Mouse (Mus musculus) c-Kit-positive CD71-positive TER-119-positive erythroid progenitor cells, embryonic 14.5 days (primary cell): Measurements from ENCODE around the gene Lrrc43.
A peak's percentile ranks its signal among the peaks of the same experiment; 100 is the strongest.

Experiments
- DNase-seq: peaks from one replicate; pipeline ENCODE4 v3.0.0-alpha.2; 2013; ENCODE audit warnings: low spot score

Gene Lrrc43

GRCm38 (mm10) chr5:123520666-123521065 is 31.6 kb downstream of the Lrrc43 start:
- no peak for DNase-seq

- no peak for DNase-seq
Observed at GRCm38 (mm10) chr5:123521621-123522020, 32.5 kb downstream of the Lrrc43 start.

- no peak for DNase-seq
Observed at GRCm38 (mm10) chr5:123522166-123522565, 33.1 kb downstream of the Lrrc43 start.

GRCm38 (mm10) chr5:123523692-123524392 is 34.7 kb downstream of the Lrrc43 start, which contains the start of gene Diablo:
Gene Diablo, minus strand, starts transcription at chr5:123524176.
- DNase-seq, result peak; percentile 97

GRCm38 (mm10) chr5:123524393-123524750 is 35.3 kb downstream of the Lrrc43 start:
- no peak for DNase-seq

GRCm38 (mm10) chr5:123525281-123525680 is 36.2 kb downstream of the Lrrc43 start, which contains the start of gene Gm49027:
Gene Gm49027, minus strand, starts transcription at chr5:123525488.
- DNase-seq, result no peak

- DNase-seq, result no peak
Observed at GRCm38 (mm10) chr5:123525916-123526495, 36.9 kb downstream of the Lrrc43 start.

GRCm38 (mm10) chr5:123528641-123529040 is 39.5 kb downstream of the Lrrc43 start:
- no peak for DNase-seq

- no peak for DNase-seq
Observed at GRCm38 (mm10) chr5:123530056-123530455, 41.0 kb downstream of the Lrrc43 start.

- no peak for DNase-seq
Observed at GRCm38 (mm10) chr5:123533801-123534200, 44.7 kb downstream of the Lrrc43 start.

- peak; percentile 21 for DNase-seq
Observed at GRCm38 (mm10) chr5:123555693-123556092, 66.6 kb downstream of the Lrrc43 start.

GRCm38 (mm10) chr5:123556451-123556850 is 67.3 kb downstream of the Lrrc43 start:
- no peak for DNase-seq
